Mouse (Mus musculus) right cerebral cortex, postnatal 4 days (tissue): ENCODE results near the gene Dpysl5.

Experiments
- DNase-seq: peaks from one replicate; pipeline ENCODE4 v3.0.0-alpha.2; 2022

Gene Dpysl5

GRCm38 (mm10) chr5:30765596-30766370 lies 54.4 kb downstream of the Dpysl5 start:
- no peak for DNase-seq

- no peak for DNase-seq
Observed at GRCm38 (mm10) chr5:30768082-30768481, 56.7 kb downstream of the Dpysl5 start.

- no peak for DNase-seq
Observed at GRCm38 (mm10) chr5:30768598-30768997, 57.2 kb downstream of the Dpysl5 start.

- DNase-seq, result no peak
Observed at GRCm38 (mm10) chr5:30769075-30769474, 57.7 kb downstream of the Dpysl5 start.

- DNase-seq, result peak; percentile 98
Observed at GRCm38 (mm10) chr5:30774601-30775371, 63.4 kb downstream of the Dpysl5 start.

GRCm38 (mm10) chr5:30780699-30781098 lies 69.3 kb downstream of the Dpysl5 start:
- no peak for DNase-seq

- no peak for DNase-seq
Observed at GRCm38 (mm10) chr5:30781147-30781546, 69.8 kb downstream of the Dpysl5 start.

- no peak for DNase-seq
Observed at GRCm38 (mm10) chr5:30787381-30787780, 76.0 kb downstream of the Dpysl5 start.

GRCm38 (mm10) chr5:30790047-30790446 lies 78.7 kb downstream of the Dpysl5 start:
- no peak for DNase-seq

GRCm38 (mm10) chr5:30796125-30796524 lies 84.8 kb downstream of the Dpysl5 start:
- peak; percentile 92 for DNase-seq

- no peak for DNase-seq
Observed at GRCm38 (mm10) chr5:30797482-30797881, 86.1 kb downstream of the Dpysl5 start.

- DNase-seq, result no peak
Observed at GRCm38 (mm10) chr5:30797982-30798381, 86.6 kb downstream of the Dpysl5 start.

- no peak for DNase-seq
Observed at GRCm38 (mm10) chr5:30798965-30799364, 87.6 kb downstream of the Dpysl5 start.

GRCm38 (mm10) chr5:30802724-30803467 lies 91.5 kb downstream of the Dpysl5 start:
- DNase-seq, result no peak

GRCm38 (mm10) chr5:30806106-30806505 lies 94.7 kb downstream of the Dpysl5 start:
- peak; percentile 89 for DNase-seq

GRCm38 (mm10) chr5:30814424-30815119 lies 103.2 kb downstream of the Dpysl5 start, which contains the start of gene Mapre3:
TSS of gene Mapre3 (plus strand) at chr5:30814641.
- DNase-seq, result peak; percentile 93

- no peak for DNase-seq
Observed at GRCm38 (mm10) chr5:30815120-30815465, 103.7 kb downstream of the Dpysl5 start.

GRCm38 (mm10) chr5:30816261-30816791 lies 105.0 kb downstream of the Dpysl5 start:
- DNase-seq, result no peak

- DNase-seq, result no peak
Observed at GRCm38 (mm10) chr5:30818758-30819309, 107.5 kb downstream of the Dpysl5 start.

- DNase-seq, result no peak
Observed at GRCm38 (mm10) chr5:30822689-30823088, 111.3 kb downstream of the Dpysl5 start.

- DNase-seq, result no peak
Observed at GRCm38 (mm10) chr5:30823091-30823490, 111.7 kb downstream of the Dpysl5 start.
